In the genomic region with DNA sequence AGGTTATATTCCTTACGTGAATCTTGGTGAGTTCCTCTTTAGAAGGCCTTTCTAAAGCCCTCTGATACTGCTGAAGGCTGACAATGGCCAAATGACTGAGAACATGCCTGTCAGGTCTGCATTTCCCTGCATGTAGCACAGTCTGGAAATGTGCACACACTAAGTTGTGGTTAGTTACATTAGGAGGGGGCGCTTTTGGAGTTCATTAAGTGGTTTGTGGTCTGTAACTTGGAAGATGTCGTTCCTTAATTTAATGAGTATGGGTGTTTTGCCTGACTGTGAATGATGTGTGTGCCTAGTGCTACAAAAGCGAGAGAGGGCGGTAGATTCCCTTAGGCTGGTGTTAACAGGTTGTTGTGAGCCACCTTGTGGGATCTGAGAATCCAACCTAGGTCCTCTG, we compare ENCODE assay signal across 38 mouse cellular contexts. TPM values are rescaled to one million over a fixed set of nuclear protein-coding genes. Genes with fewer than 3 reads are reported as not detected.
DNase-seq lines count a peak whose midpoint lies in the region; ATAC-seq and TF ChIP-seq lines count a peak whose summit lies in the region.
"Had no signal": no experiment of that assay in that cellular context is flagged by ENCODE, and none has a peak within 500 bp of the region (broad histone marks: within the 10 kb centered on the region; RNA-seq: fewer than 3 reads in every experiment).

No protein-coding gene starts in this region.

- intact Hi-C loops in gastrocnemius, postnatal 36 days (cut with DNase I) = no loop called here

- no peak for DNase-seq in liver, embryonic 11.5 days (ENCODE audit: low spot score)
- DNase-seq in CH12.LX (ENCODE audit: extremely low read depth) = no peak
- no peak for DNase-seq in T-cell, adult 2 months (ENCODE audit: low spot score)
- DNase-seq in gastrocnemius, postnatal 36 days = no peak
- DNase-seq: adrenal gland, postnatal 10 days; B cell, adult 2 months; cerebellum, adult 8-10 months; cerebellum, postnatal 36 days; embryo, embryonic 11 days; gastrocnemius, postnatal 25 days; heart, adult 2 months; heart, postnatal 10 days; kidney, adult 2 months; kidney, postnatal 4 days; left cerebral cortex, postnatal 4 days; lung, adult 2 months; lung, postnatal 10 days; midbrain, embryonic 14.5 days; right cerebral cortex, adult 18-20 months; spleen, adult 18-20 months; thymus, adult 18-20 months; thymus, postnatal 36 days had no signal

- TF ChIP-seq RAD21 in CH12.LX (IDR thresholded peaks at IDR 0.05; ENCODE audit: low read depth, low read length) = no peak

- no peak for TF ChIP-seq EP300 in CH12.LX (IDR thresholded peaks at IDR 0.05; ENCODE audit: low read length)

- no peaks in the 10 kb centered on the region for H3K9me3 ChIP-seq in liver, embryonic 12.5 days (replicated peaks)
- H3K9me3 ChIP-seq in liver, embryonic 11.5 days (ENCODE audit: control insufficient read depth, low read length) = no peaks in the 10 kb centered on the region
- H3K9me3 ChIP-seq in CH12.LX (replicated peaks; ENCODE audit: low read length) = no peaks in the 10 kb centered on the region
- H3K9me3 ChIP-seq: embryonic facial prominence, embryonic 12.5 days; heart, embryonic 13.5 days; hindbrain, embryonic 10.5 days; intestine, embryonic 15.5 days had no signal

- TF ChIP-seq POLR2A in CH12.LX (IDR thresholded peaks at IDR 0.05; ENCODE audit: low read depth, low read length) = no peak

- TF ChIP-seq CTCF in CH12.LX (conservative IDR thresholded peaks at IDR 0.05 in 1 of 2, IDR thresholded peaks at IDR 0.05 in 1 of 2; ENCODE audit: low read depth in 2 of 2, low read length in 2 of 2) = no peak

- in situ Hi-C loops in CH12.LX (cut with MboI; ENCODE audit: low pct_ligation_motif_present, low pct_unique_long_range_greater_than_20kb, low sequenced_read_pairs) = no loop called here

- peak overlapping the region; percentile 39; the same call in 1 of the 2 replicates for H3K9ac ChIP-seq in liver, embryonic 12.5 days
- no peak overlapping the region for H3K9ac ChIP-seq in liver, embryonic 11.5 days (ENCODE audit: low read depth, low read length)
- H3K9ac ChIP-seq in CH12.LX (ENCODE audit: insufficient read depth, low read depth) = no peak overlapping the region
- H3K9ac ChIP-seq: embryonic facial prominence, embryonic 12.5 days; heart, embryonic 13.5 days; intestine, embryonic 15.5 days had no signal

- no peaks in the 10 kb centered on the region for H3K27me3 ChIP-seq in liver, embryonic 12.5 days (replicated peaks)
- no peaks in the 10 kb centered on the region for H3K27me3 ChIP-seq in liver, embryonic 11.5 days (replicated peaks; ENCODE audit: control insufficient read depth, insufficient read depth, low read length)
- H3K27me3 ChIP-seq in CH12.LX (replicated peaks) = no peaks in the 10 kb centered on the region
- H3K27me3 ChIP-seq: embryonic facial prominence, embryonic 12.5 days; heart, embryonic 13.5 days; intestine, embryonic 15.5 days had no signal

- no peak overlapping the region; the same call in 1 of the 2 replicates for H3K4me3 ChIP-seq in liver, embryonic 12.5 days
- H3K4me3 ChIP-seq in liver, embryonic 11.5 days (ENCODE audit: low read depth, low read length) = no peak overlapping the region
- H3K4me3 ChIP-seq in CH12.LX (replicated peaks in 1 of 3; ENCODE audit: low read depth in 2 of 3, low read length in 2 of 3, poor library complexity in 1 of 3) = no peak overlapping the region
- H3K4me3 ChIP-seq: embryonic facial prominence, embryonic 12.5 days; heart, adult 2 months; heart, embryonic 13.5 days; hindbrain, embryonic 10.5 days; intestine, embryonic 15.5 days had no signal

- dilution Hi-C loops in CH12.LX (cut with MboI; ENCODE audit: extremely low pct_ligation_motif_present, extremely low pct_unique_long_range_greater_than_20kb, low sequenced_read_pairs) = no loop called here

- peak overlapping the region; percentile 22; the same call in 1 of the 2 replicates for H3K4me2 ChIP-seq in liver, embryonic 12.5 days
- H3K4me2 ChIP-seq in liver, embryonic 11.5 days = no peak overlapping the region; the same call in 1 of the 2 replicates
- peak overlapping the region; percentile 13; the same call in 1 of the 2 replicates for H3K4me2 ChIP-seq in CH12.LX (ENCODE audit: insufficient read depth, low read depth, poor library complexity, severe bottlenecking)
- H3K4me2 ChIP-seq: embryonic facial prominence, embryonic 12.5 days; heart, embryonic 13.5 days; intestine, embryonic 15.5 days had no signal

- WGBS in liver, embryonic 12.5 days (ENCODE audit: insufficient replicate concordance) = 70% methylated on average over 5 of the region's 5 CpGs
- 75% methylated on average over 5 of the region's 5 CpGs for WGBS in liver, embryonic 11.5 days

- peaks cover 9% of the 10 kb centered on the region for H3K79me2 ChIP-seq in CH12.LX (replicated peaks; ENCODE audit: control insufficient read depth, extremely low read depth, insufficient read depth, poor library complexity, severe bottlenecking)

- peaks cover 41% of the 10 kb centered on the region for H3K4me1 ChIP-seq in liver, embryonic 12.5 days
- H3K4me1 ChIP-seq in liver, embryonic 11.5 days (replicated peaks; ENCODE audit: control insufficient read depth, insufficient read depth, low read length) = peaks cover 5% of the 10 kb centered on the region
- H3K4me1 ChIP-seq in CH12.LX (ENCODE audit: control insufficient read depth in 1 of 2, insufficient read depth in 2 of 2) = peaks cover 4 to 33% of the 10 kb centered on the region in 2 experiments; a peak in 3 of 4 replicates

- peaks cover 84% of the 10 kb centered on the region for H3K36me3 ChIP-seq in liver, embryonic 12.5 days
- H3K36me3 ChIP-seq in liver, embryonic 11.5 days (ENCODE audit: control insufficient read depth, insufficient read depth, low read length) = peaks cover 18% of the 10 kb centered on the region
- peaks cover 32 to 76% of the 10 kb centered on the region in 2 experiments for H3K36me3 ChIP-seq in CH12.LX (replicated peaks in 1 of 2; ENCODE audit: control insufficient read depth in 1 of 2, insufficient read depth in 1 of 2, low read length in 1 of 2)

- ATAC-seq in liver, embryonic 12.5 days = no peak
- ATAC-seq in liver, embryonic 11.5 days (replicated peaks; ENCODE audit: low FRiP score) = no peak
- ATAC-seq in granulocyte monocyte progenitor cell, adult 5-6 weeks (replicated peaks; ENCODE audit: poor library complexity, severe bottlenecking) = peak; percentile 93
- peak; percentile 24; the same call in 1 of the 2 replicates for ATAC-seq in megakaryocyte, adult 5-6 weeks (ENCODE audit: poor library complexity, severe bottlenecking)
- ATAC-seq: hindbrain, embryonic 16.5 days; intestine, embryonic 15.5 days had no signal

- no peak overlapping the region for H3K27ac ChIP-seq in liver, embryonic 12.5 days
- H3K27ac ChIP-seq in liver, embryonic 11.5 days (ENCODE audit: low read depth, low read length) = no peak overlapping the region
- H3K27ac ChIP-seq in CH12.LX (ENCODE audit: insufficient read depth, low read depth) = no peak overlapping the region
- H3K27ac ChIP-seq: embryonic facial prominence, embryonic 12.5 days; heart, adult 2 months; heart, embryonic 13.5 days; hindbrain, embryonic 10.5 days; intestine, embryonic 15.5 days had no signal

TF ChIP-seq in CH12.LX, 34 proteins besides CTCF, POLR2A, EP300 and RAD21:
- TF ChIP-seq MAX (IDR thresholded peaks at IDR 0.05; ENCODE audit: low read length) (no peak), RCOR1 (conservative IDR thresholded peaks at IDR 0.05; ENCODE audit: low read depth, low read length) (no peak), USF2 (conservative IDR thresholded peaks at IDR 0.05; ENCODE audit: low read depth, low read length) (no peak), KAT2A (IDR thresholded peaks at IDR 0.05; ENCODE audit: insufficient replicate concordance, low read length) (no peak), ELF1 (IDR thresholded peaks at IDR 0.05; ENCODE audit: low read depth, low read length) (no peak), CHD1 (IDR thresholded peaks at IDR 0.05; ENCODE audit: low read depth, low read length) (no peak), MXI1 (IDR thresholded peaks at IDR 0.05; ENCODE audit: low read depth, low read length) (no peak)
TF ChIP-seq in CH12.LX: peak in this region for 0.

RNA-seq across cellular contexts. Expression of a gene that starts 6.2 kb away (rescaled TPM):
- polyA plus RNA-seq in liver, embryonic 12.5 days (2016; fragmentation: Nextera tagmentation; extraction: Ambion mirVana) = 14.8 and 15.2 TPM in 2 replicates
- 16.1 and 19.0 TPM in 2 replicates for polyA plus RNA-seq in liver, embryonic 11.5 days (2014; fragmentation: Nextera tagmentation; extraction: Ambion mirVana)
- total RNA-seq in CH12.LX (2012; rRNA removed) = 19.6 and 20.6 TPM in 2 replicates
- 19.5 and 20.2 TPM in 2 replicates for total RNA-seq in CH12.LX (2014; rRNA removed)
- polyA plus RNA-seq in CH12.LX (2012; ENCODE audit: insufficient read length, low read depth) = 18.3 and 19.6 TPM in 2 replicates
- total RNA-seq in granulocyte monocyte progenitor cell, adult 5-6 weeks (2014; fragmentation: Nextera tagmentation) = 5.7 and 10.3 TPM in 2 replicates
- 26.3 and 29.6 TPM in 2 replicates for total RNA-seq in granulocyte monocyte progenitor cell, adult 5-6 weeks (2017)
- 29.5 and 32.8 TPM in 2 replicates for total RNA-seq in megakaryocyte, adult 5-6 weeks (2015)
- 37.9 and 41.0 TPM in 2 replicates for total RNA-seq in megakaryocyte, adult 5-6 weeks (2017)
- under 1 TPM; 0.30 to 0.64 TPM for total RNA-seq in gastrocnemius, postnatal 36 days (2021)

RNA-seq across cellular contexts. Expression of a gene that starts 38.7 kb away (rescaled TPM):
- 5.3 and 5.9 TPM in 2 replicates for polyA plus RNA-seq in liver, embryonic 12.5 days (2016; fragmentation: Nextera tagmentation; extraction: Ambion mirVana)
- 7.8 and 8.2 TPM in 2 replicates for polyA plus RNA-seq in liver, embryonic 11.5 days (2014; fragmentation: Nextera tagmentation; extraction: Ambion mirVana)
- total RNA-seq in CH12.LX (2012; rRNA removed) (4.8 and 6.5 TPM in 2 replicates), CH12.LX (2014; rRNA removed) (7.3 and 9.8 TPM in 2 replicates)
- 6.3 and 7.0 TPM in 2 replicates for polyA plus RNA-seq in CH12.LX (2012; ENCODE audit: insufficient read length, low read depth)
- total RNA-seq in granulocyte monocyte progenitor cell, adult 5-6 weeks (2014; fragmentation: Nextera tagmentation) = 9.7 and 11.8 TPM in 2 replicates
- total RNA-seq in granulocyte monocyte progenitor cell, adult 5-6 weeks (2017) = 14.1 and 21.3 TPM in 2 replicates
- 7.9 and 10.0 TPM in 2 replicates for total RNA-seq in megakaryocyte, adult 5-6 weeks (2015)
- 12.2 and 13.9 TPM in 2 replicates for total RNA-seq in megakaryocyte, adult 5-6 weeks (2017)
- total RNA-seq in gastrocnemius, postnatal 36 days (2021) = 10 to 100 TPM; 14.3 to 15.3 TPM

RNA-seq across cellular contexts. Expression of a gene that starts 40.7 kb away (rescaled TPM):
- 3.6 and 3.8 TPM in 2 replicates for polyA plus RNA-seq in liver, embryonic 12.5 days (2016; fragmentation: Nextera tagmentation; extraction: Ambion mirVana)
- polyA plus RNA-seq in liver, embryonic 11.5 days (2014; fragmentation: Nextera tagmentation; extraction: Ambion mirVana) = 1.2 and 1.5 TPM in 2 replicates
- total RNA-seq in CH12.LX (2012; rRNA removed) = not detected in 2 replicates
- not detected in 2 replicates for total RNA-seq in CH12.LX (2014; rRNA removed)
- polyA plus RNA-seq in CH12.LX (2012; ENCODE audit: insufficient read length, low read depth) = not detected in 2 replicates
- not detected in 2 replicates for total RNA-seq in granulocyte monocyte progenitor cell, adult 5-6 weeks (2014; fragmentation: Nextera tagmentation)
- total RNA-seq in granulocyte monocyte progenitor cell, adult 5-6 weeks (2017) = not detected in 2 replicates
- total RNA-seq in megakaryocyte, adult 5-6 weeks (2015) = not detected in 2 replicates
- not detected in 2 replicates for total RNA-seq in megakaryocyte, adult 5-6 weeks (2017)
- total RNA-seq in gastrocnemius, postnatal 36 days (2021) = not detected
- total RNA-seq: ES-E14; gastrocnemius, postnatal 25 days; heart, adult 2 months; heart, postnatal 10 days; layer of hippocampus, adult 8-10 months; layer of hippocampus, postnatal 25 days; left cerebral cortex, adult 8-10 months; left cerebral cortex, postnatal 4 days; monocyte, adult 5-6 weeks; neutrophil, adult 5-6 weeks had no signal
- polyA plus RNA-seq: embryonic facial prominence, embryonic 12.5 days; forebrain, embryonic 11.5 days; heart, adult 2 months; heart, embryonic 13.5 days; hindbrain, embryonic 10.5 days; hindbrain, embryonic 16.5 days; limb, embryonic 14.5 days; lung, adult 2 months; midbrain, embryonic 14.5 days had no signal

Comparison
In these comparisons a context has a peak if more than half of its experiments do, and no peak if none do; other contexts are left out.
1. ATAC-seq: peak in granulocyte monocyte progenitor cell, adult 5-6 weeks (single experiment) and megakaryocyte, adult 5-6 weeks (single experiment); none in liver, embryonic 12.5 days (single experiment) and liver, embryonic 11.5 days (single experiment).
2. RNA of a gene that starts 6.2 kb away (total RNA-seq): 29.5 to 41.0 TPM in megakaryocyte, adult 5-6 weeks, 5.7 to 29.6 TPM in granulocyte monocyte progenitor cell, adult 5-6 weeks and 19.5 to 20.6 TPM in CH12.LX; 0.30 to 0.64 TPM in gastrocnemius, postnatal 36 days; every median in the first group is over 4 times any median in the second.